Mouse (Mus musculus) left cerebral cortex, postnatal 14 days (tissue): Measurements from ENCODE around the gene Sema6d. TPM values are rescaled to one million over a fixed set of nuclear protein-coding genes. Genes with fewer than 3 reads are reported as not detected.
A peak's percentile ranks its signal among the peaks of the same experiment; 100 is the strongest.

Experiments used
- DNase-seq, 2 experiments: peaks; one replicate each; pipeline ENCODE4 v3.0.0; 2021 to 2022; ENCODE audit warnings: low spot score in 2 of 2, mixed read lengths in 1 of 2
- intact Hi-C: fragments of 180-260 bp; cut with DNase I; formaldehyde crosslinking; loops from one replicate; pipeline ENCODE4 v1.15.1; 2025
- total RNA-seq, 2 experiments: library from RNA; stranded (reverse); gene quantifications; 2 replicates each; pipeline ENCODE4 v1.2.3; 2021

Gene Sema6d
- total RNA-seq, 2 experiments from 2014 or later: 52.4 to 63.3 TPM

- intact Hi-C loops: loop anchor here (5.0 to 10.0 kb wide), 2 partner anchors 34 to 514 kb away; no protein-coding TSS in a partner anchor
- DNase-seq: no peak
Observed at GRCm38 (mm10) chr2:124618526-124619219, 528.9 kb downstream of the Sema6d start.

DNA sequence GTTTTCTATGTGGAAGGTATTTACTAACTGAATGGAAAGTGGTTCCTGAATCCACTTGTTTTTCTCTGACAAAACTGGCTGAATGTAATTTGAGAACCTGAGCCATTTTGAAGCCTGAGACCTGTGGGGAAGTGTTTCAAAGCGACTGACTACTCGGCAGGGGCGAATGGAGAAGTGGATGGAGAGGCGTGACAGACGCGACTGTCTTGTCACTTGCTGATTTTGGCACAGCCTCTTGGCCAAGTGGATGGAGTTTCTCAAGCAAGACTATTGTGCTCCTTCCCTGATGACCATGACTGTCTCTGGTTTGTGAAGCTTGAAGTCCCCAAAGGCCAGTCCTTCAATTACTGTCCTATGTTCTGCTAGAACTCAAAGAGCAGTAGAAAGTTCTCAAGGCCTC lies 530.7 kb downstream of the Sema6d start:
- intact Hi-C loops: no loop called here
- no peak for DNase-seq

- intact Hi-C loops: no loop called here
- no peak for DNase-seq
Observed at GRCm38 (mm10) chr2:124621972-124622621, 532.3 kb downstream of the Sema6d start.

DNA sequence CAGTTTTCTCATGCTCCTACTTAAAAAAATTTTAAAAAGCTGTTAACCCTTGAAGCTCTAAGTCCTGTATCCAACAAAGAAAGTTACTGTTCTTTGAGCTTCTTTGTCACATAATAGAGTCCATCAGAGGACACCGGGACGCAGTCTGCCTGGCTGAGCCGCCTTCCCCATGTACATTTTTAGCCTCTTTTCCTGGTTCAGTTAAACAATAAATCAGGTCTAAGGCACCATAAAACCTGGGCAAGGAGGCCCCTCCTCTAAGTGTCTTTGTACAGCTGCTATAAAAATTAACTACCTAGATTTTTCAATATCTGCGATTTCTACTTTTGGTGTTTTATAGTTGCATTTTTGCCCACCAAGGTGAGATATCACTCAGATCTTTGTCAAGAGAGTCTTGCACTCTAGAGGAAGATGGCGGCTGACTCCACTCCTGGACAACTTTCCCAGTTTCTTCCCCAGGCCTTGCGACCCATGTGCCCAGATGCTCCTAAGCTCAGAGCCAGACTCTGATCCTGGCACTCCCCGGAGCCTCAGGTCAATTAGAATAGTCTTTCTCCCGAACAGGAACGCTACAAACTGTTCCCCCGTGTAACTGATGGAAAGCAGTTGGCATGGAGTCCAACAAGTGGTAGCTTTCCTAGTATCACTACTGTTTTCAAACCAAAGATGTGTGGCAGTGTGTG lies 534.6 kb downstream of the Sema6d start:
- intact Hi-C loops: no loop called here
- DNase-seq: no peak

DNA sequence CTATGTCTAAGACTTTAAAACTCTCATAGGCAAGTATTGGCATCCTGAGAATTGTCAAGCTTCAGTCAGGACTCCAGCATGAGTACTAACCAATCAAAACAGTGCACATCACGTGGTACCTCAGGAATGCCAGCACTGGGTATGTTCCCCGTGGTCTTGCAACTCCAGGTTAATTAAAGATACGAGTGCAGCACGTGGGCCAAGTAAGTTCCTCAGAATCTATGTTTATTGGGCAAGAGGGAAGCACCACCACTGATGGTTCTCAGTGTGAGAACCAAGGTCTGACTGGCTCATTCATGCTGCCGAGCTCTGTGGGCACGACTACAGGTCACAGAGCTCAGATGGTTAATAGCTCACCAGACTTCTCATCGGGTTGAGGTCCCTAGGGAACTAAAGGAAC lies 536.7 kb downstream of the Sema6d start:
- intact Hi-C loops: no loop called here

DNA sequence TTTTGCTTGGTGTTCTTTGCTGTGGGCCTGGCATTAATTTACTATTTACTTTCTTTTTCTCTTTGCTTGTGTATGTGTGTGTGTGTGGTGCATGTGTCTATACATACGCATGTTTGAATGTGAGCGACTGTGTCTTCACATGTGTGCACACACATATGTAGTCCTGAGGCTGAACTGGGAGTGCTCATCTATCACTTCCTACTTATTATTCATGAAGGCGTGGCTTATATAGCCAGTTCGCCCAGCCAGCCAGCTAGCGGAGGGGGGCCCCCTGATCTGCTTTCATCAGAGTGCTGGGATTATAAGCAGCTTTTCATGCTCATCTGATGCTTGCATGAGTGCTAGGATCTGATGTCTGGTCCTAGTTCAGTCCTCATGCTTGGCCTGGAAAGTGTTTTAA lies 537.9 kb downstream of the Sema6d start:
- DNase-seq: no peak
- intact Hi-C loops: no loop called here

More for the DNA sequence above, 536.7 kb downstream of the Sema6d start:
- DNase-seq: no peak

GRCm38 (mm10) chr2:124628701-124629100 lies 538.9 kb downstream of the Sema6d start:
- intact Hi-C loops: no loop called here
- no peak for DNase-seq

DNA sequence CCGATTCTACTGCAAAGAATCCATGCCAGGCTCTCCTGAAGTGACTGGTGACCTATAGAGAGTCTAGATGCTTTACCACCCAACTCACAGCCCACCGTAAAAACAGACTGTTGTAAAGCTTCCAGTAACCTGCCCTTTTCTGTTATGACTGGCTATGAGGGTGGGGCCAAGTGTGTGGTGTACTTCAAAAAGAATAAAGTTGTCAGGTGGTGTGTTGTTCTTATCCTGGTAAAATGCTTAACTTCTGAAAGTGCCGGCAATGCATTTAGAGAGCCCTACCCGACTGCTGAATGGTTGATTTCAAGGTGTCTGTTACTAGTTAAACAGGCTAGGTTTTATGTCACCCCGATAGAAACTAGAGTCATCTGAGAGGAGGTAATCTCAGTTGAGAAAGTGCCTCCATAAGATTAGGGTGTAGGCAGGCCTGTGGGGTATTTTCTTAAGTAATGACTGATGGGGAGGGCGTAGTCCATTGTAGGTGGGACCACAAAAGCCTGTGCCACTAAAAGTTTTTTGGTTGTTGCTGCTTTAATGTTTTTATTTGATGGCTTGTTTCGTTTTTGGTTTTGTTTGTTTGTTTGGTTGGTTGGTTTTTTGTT lies 544.7 kb downstream of the Sema6d start:
- intact Hi-C loops: no loop called here
- no peak for DNase-seq

- intact Hi-C loops: no loop called here
- no peak for DNase-seq
Observed at GRCm38 (mm10) chr2:124635271-124635865, 545.6 kb downstream of the Sema6d start.

DNA sequence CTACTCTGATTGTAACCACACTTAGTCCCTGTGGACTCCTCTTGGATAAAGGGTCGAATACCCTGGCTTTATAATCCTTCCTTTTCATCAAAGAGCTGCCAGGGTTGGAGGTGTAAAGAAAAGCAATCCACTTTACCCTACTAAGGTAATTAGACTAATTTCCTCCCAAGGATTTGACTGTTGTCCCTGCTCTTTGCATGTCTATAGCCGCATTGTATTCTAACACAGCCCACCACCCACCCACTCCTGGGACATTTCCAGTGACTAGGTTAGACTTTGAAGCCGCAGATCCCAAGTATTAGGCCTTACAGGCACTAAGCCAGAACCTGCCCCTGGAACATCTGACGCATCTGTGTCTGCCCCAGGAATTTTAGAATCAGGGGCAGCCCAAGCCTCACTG lies 547.3 kb downstream of the Sema6d start:
- DNase-seq: no peak
- intact Hi-C loops: no loop called here

- intact Hi-C loops: no loop called here
Observed at GRCm38 (mm10) chr2:124639221-124639963, 549.6 kb downstream of the Sema6d start.

DNA sequence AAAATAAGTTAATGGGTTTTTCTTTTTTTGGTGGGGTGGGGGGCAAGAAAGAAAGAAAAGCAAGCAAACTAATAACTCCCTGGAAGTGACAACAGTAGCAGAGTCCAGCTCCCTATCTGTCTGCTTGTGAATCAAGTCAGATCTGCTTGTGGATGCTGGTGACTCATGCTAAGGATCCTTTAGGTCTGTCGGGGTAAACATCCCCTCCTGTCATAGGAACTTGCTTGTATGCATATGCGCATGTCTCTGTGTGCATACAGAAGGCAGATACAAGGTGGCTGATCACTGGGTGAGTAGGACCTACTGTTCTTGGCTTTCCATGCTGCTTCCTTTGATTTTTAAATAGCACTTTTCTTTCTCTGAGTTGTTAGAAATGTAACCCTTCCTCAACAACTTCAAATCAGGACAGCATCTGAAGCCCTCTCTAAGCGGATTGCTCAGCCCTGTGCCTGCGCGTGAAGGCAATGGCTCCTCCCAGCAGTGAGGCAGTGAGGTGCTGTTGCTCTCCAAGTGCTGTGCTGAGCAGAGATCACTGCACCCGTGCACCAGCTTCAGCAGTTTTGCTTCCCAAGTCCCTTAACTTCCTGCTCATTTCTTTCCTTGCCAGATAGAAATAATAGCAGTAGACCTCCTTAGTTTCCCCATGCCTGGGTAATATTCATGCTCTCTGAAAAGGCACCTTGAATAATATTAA lies 550.9 kb downstream of the Sema6d start:
- peak in 1 of 2 experiments; percentile 18 for DNase-seq
- intact Hi-C loops: no loop called here

More at GRCm38 (mm10) chr2:124639221-124639963, 549.6 kb downstream of the Sema6d start:
- no peak for DNase-seq

GRCm38 (mm10) chr2:124641194-124641558 lies 551.4 kb downstream of the Sema6d start:
- DNase-seq: no peak

DNA sequence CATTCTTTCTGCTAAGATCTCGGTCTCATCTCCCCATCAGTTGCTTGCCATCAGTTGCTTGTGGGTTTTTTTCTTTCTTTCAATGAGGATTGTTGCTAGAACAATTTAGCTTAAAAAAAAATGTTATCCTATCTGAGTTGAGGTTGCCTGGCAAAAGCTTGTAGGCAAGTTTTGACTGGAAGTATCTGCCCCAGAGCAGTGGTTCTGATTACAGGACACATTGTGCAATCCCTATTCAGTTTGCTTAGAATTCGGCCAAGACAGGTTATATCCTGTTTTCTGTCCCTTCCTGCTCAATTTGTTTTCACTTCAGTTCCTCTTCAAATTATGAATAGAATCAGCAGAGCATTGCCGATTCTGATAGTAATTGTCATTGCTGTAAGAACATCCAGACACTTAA lies 552.4 kb downstream of the Sema6d start:
- intact Hi-C loops: no loop called here
- DNase-seq: no peak

More at GRCm38 (mm10) chr2:124641194-124641558, 551.4 kb downstream of the Sema6d start:
- intact Hi-C loops: no loop called here

DNA sequence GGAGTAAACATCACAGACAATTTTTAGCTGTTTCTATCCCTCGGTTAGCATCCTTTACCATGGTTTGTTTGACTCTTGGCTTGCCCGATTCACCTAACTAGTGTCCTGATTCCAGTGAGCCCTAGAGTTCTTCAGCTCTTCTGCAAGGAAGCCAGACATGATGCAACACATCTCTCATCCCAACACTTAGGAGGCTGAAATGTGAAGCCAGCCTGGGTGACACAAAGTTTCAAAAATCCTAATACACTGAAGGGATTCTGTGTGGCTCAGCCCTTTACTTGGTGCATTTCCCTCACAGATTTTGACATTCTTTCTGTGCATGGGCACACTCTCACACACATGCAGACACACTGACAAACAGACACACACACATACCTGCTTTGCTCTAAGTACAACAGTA lies 560.8 kb downstream of the Sema6d start:
- intact Hi-C loops: loop anchor here (5.0 kb wide), 1 partner anchor 33 kb away; no protein-coding TSS in a partner anchor
- DNase-seq: no peak

DNA sequence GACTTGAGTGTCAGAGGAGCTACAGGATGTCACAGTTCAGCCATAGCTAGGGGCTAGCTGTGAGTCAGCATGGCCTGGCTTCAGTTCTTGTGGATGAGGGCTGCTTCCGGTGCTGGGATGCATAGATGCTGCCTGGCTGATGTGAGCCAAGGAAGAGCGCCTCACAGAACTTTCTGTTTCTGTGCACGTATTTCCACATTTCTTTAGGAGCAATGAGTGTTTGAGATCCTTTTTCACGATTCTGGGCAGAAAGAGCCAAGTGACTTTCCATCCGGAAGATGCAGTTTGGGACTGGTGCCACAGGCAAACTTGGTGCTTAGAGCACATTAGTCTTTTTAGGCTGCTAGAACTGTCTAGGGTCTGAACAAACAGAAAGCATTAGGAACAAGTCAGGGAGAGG lies 561.4 kb downstream of the Sema6d start:
- intact Hi-C loops: loop anchor here (5.0 kb wide), 1 partner anchor 34 kb away; no protein-coding TSS in a partner anchor

DNA sequence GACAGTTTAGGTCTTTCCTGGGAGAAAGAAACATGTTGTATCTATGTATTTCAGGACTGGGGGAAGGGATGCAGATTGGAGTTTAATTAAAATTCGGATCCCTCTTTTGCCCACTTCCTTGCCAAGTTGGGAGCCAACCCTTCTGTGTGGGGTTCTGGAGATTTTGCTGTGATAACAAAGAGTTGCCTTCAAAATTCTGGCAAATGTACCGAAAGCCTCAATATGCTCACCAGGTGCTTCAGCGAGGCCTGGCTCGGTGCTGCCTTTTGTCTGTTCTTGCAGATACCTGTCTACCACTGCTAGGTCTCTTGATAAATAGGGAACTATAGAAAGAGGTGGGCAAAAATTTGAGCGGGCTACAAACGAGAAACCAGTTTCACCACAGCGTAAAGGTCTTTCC lies 563.4 kb downstream of the Sema6d start:
- intact Hi-C loops: loop anchor here (5.0 kb wide), 1 partner anchor 36 kb away; no protein-coding TSS in a partner anchor
- DNase-seq: no peak

More for the DNA sequence above, 561.4 kb downstream of the Sema6d start:
- peak; percentile 22 to 38 for DNase-seq

DNA sequence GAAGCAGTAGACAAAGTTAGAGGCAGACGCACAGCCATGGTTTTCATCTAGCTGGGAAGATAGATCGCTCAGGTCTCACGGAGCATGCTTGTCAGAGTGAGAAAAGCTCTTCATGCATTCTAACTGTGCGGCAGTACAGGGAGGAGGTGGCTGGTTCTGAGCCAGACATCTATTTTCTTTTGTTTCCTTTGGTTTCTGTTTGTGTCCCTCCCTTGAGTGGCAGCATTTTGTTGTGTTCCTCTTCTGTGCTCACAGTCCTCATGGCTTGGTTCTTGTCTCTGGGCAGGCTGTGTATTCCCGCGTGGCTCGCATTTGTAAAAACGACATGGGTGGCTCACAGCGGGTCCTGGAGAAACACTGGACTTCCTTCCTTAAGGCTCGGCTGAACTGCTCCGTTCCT lies 567.6 kb downstream of the Sema6d start:
- intact Hi-C loops: no loop called here

More for the DNA sequence above, 567.6 kb downstream of the Sema6d start:
- DNase-seq: no peak
